ENCODE assay signal across 26 mouse cellular contexts in the genomic region with DNA sequence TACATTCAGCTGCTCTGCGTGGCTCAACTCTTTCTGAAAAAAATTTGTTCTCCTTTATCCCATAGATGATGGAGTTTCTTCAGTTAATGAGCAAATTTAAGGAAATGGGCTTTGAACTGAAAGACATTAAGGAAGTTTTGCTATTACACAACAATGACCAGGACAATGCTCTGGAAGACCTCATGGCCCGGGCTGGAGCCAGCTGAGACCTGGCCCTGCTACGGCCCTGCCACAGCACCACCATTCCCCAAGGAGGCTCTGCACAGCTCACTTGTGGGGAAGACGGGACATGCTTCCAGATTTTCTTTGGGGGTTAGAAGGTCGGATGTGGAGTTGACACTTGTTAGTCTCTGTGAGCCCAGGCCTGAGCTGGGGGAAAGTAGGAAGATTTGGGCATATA. TPM values are rescaled to one million over a fixed set of nuclear protein-coding genes. Genes with fewer than 3 reads are reported as not detected.
DNase-seq lines count a peak whose midpoint lies in the region; ATAC-seq and TF ChIP-seq lines count a peak whose summit lies in the region.
"Had no signal": no experiment of that assay in that cellular context is flagged by ENCODE, and none has a peak within 500 bp of the region (broad histone marks: within the 10 kb centered on the region; RNA-seq: fewer than 3 reads in every experiment).

No protein-coding gene starts in this region.

- H3K9me3 ChIP-seq in kidney, embryonic 15.5 days (replicated peaks) = no peaks in the 10 kb centered on the region
- no peaks in the 10 kb centered on the region for H3K9me3 ChIP-seq in liver, embryonic 14.5 days (ENCODE audit: control insufficient read depth, low read length)
- H3K9me3 ChIP-seq: embryonic facial prominence, embryonic 13.5 days; forebrain, embryonic 12.5 days; hindbrain, embryonic 12.5 days; intestine, embryonic 15.5 days; limb, embryonic 10.5 days; limb, embryonic 15.5 days; lung, embryonic 15.5 days; midbrain, embryonic 13.5 days; neural tube, embryonic 13.5 days had no signal

- intact Hi-C loops in left cerebral cortex, postnatal 25 days (cut with DNase I) = no loop called here

- no peak overlapping the region for H3K9ac ChIP-seq in kidney, embryonic 15.5 days
- H3K9ac ChIP-seq in liver, embryonic 14.5 days (replicated peaks) = peak overlapping the region; percentile 65
- H3K9ac ChIP-seq: embryonic facial prominence, embryonic 13.5 days; forebrain, embryonic 12.5 days; forebrain, postnatal 0 days; hindbrain, embryonic 12.5 days; intestine, embryonic 15.5 days; limb, embryonic 15.5 days; lung, embryonic 15.5 days; midbrain, embryonic 13.5 days; neural tube, embryonic 13.5 days had no signal

- no peak for TF ChIP-seq POLR2A in kidney, adult 2 months (IDR thresholded peaks at IDR 0.05; ENCODE audit: low read depth, low read length)

- no peak overlapping the region for H3K27ac ChIP-seq in kidney, adult 2 months (ENCODE audit: insufficient read depth, low read depth, low read length)
- H3K27ac ChIP-seq in kidney, embryonic 15.5 days = no peak overlapping the region
- H3K27ac ChIP-seq in liver, embryonic 14.5 days = peak overlapping the region; percentile 99
- H3K27ac ChIP-seq: embryonic facial prominence, embryonic 13.5 days; forebrain, embryonic 12.5 days; hindbrain, embryonic 12.5 days; hindbrain, postnatal 0 days; intestine, embryonic 15.5 days; limb, embryonic 10.5 days; limb, embryonic 15.5 days; lung, embryonic 15.5 days; midbrain, embryonic 13.5 days; neural tube, embryonic 13.5 days had no signal

- DNase-seq in heart, adult 11 months = peak; percentile 93
- no peak for DNase-seq in heart, adult 9 months (ENCODE audit: low spot score in 2 of 2)
- DNase-seq in kidney, adult 2 months = peak; percentile 21
- no peak for DNase-seq in liver, embryonic 14.5 days (ENCODE audit: low read depth in 3 of 3, low spot score in 3 of 3)
- no peak for DNase-seq in left cerebral cortex, postnatal 25 days (ENCODE audit: low spot score in 2 of 2)
- DNase-seq: adrenal gland, adult 2 months; adrenal gland, postnatal 36 days; B cell, adult 2 months; cerebellum, adult 18-20 months; cerebellum, postnatal 10 days; forebrain, postnatal 0 days; kidney, postnatal 4 days; layer of hippocampus, postnatal 36 days had no signal

- no peak for TF ChIP-seq CTCF in kidney, adult 2 months (conservative IDR thresholded peaks at IDR 0.05; ENCODE audit: insufficient read depth, insufficient read length, low read depth, low read length)
- no peak for TF ChIP-seq CTCF in liver, embryonic 14.5 days (IDR thresholded peaks at IDR 0.05; ENCODE audit: low read depth)

- 50% methylated on average over 5 of the region's 5 CpGs for WGBS in kidney, adult 2 months
- 79% methylated on average over 5 of the region's 5 CpGs for WGBS in kidney, embryonic 15.5 days
- 81% methylated on average over 5 of the region's 5 CpGs for WGBS in liver, embryonic 14.5 days (ENCODE audit: insufficient replicate concordance)

- no peak overlapping the region for H3K4me3 ChIP-seq in kidney, adult 2 months (ENCODE audit: insufficient read depth, low read depth, low read length)
- H3K4me3 ChIP-seq in kidney, embryonic 15.5 days (replicated peaks) = no peak overlapping the region
- H3K4me3 ChIP-seq in liver, embryonic 14.5 days (ENCODE audit: insufficient read depth in 1 of 2, low read depth in 2 of 2, low read length in 2 of 2) = peak overlapping the region; percentile 52 to 59
- H3K4me3 ChIP-seq: embryonic facial prominence, embryonic 13.5 days; forebrain, embryonic 12.5 days; hindbrain, embryonic 12.5 days; intestine, embryonic 15.5 days; limb, embryonic 10.5 days; limb, embryonic 15.5 days; lung, embryonic 15.5 days; midbrain, embryonic 13.5 days; neural tube, embryonic 13.5 days had no signal

- peaks cover 2% of the 10 kb centered on the region; the same call in 1 of the 2 replicates for H3K4me1 ChIP-seq in kidney, adult 2 months (ENCODE audit: control insufficient read depth, insufficient read depth, low read length)
- H3K4me1 ChIP-seq in kidney, embryonic 15.5 days = no peaks in the 10 kb centered on the region
- peaks cover 28 to 29% of the 10 kb centered on the region in 2 experiments for H3K4me1 ChIP-seq in liver, embryonic 14.5 days (replicated peaks; ENCODE audit: control insufficient read depth in 2 of 2, insufficient read depth in 2 of 2, low read length in 1 of 2)
- H3K4me1 ChIP-seq: embryonic facial prominence, embryonic 13.5 days; forebrain, embryonic 12.5 days; hindbrain, embryonic 12.5 days; intestine, embryonic 15.5 days; limb, embryonic 10.5 days; limb, embryonic 15.5 days; lung, embryonic 15.5 days; midbrain, embryonic 13.5 days; neural tube, embryonic 13.5 days had no signal

- no peak overlapping the region for H3K4me2 ChIP-seq in kidney, embryonic 15.5 days
- H3K4me2 ChIP-seq in liver, embryonic 14.5 days (ENCODE audit: low read depth) = peak overlapping the region; percentile 72
- H3K4me2 ChIP-seq: embryonic facial prominence, embryonic 13.5 days; forebrain, embryonic 12.5 days; hindbrain, embryonic 12.5 days; intestine, embryonic 15.5 days; limb, embryonic 15.5 days; lung, embryonic 15.5 days; midbrain, embryonic 13.5 days; neural tube, embryonic 13.5 days had no signal

- H3K36me3 ChIP-seq in kidney, adult 2 months (ENCODE audit: control insufficient read depth, insufficient read depth, low read length) = peaks cover 1% of the 10 kb centered on the region; the same call in 1 of the 2 replicates
- peaks cover 84% of the 10 kb centered on the region for H3K36me3 ChIP-seq in kidney, embryonic 15.5 days
- H3K36me3 ChIP-seq in liver, embryonic 14.5 days (replicated peaks; ENCODE audit: control insufficient read depth, insufficient read depth, low read depth) = peaks cover 51% of the 10 kb centered on the region

- H3K27me3 ChIP-seq in kidney, adult 2 months (replicated peaks; ENCODE audit: control insufficient read depth, insufficient read depth, low read length) = no peaks in the 10 kb centered on the region
- H3K27me3 ChIP-seq in kidney, embryonic 15.5 days = no peaks in the 10 kb centered on the region
- H3K27me3 ChIP-seq in liver, embryonic 14.5 days (ENCODE audit: control insufficient read depth, insufficient read depth, low read length) = no peaks in the 10 kb centered on the region
- H3K27me3 ChIP-seq: embryonic facial prominence, embryonic 13.5 days; forebrain, embryonic 12.5 days; hindbrain, embryonic 12.5 days; intestine, embryonic 15.5 days; limb, embryonic 15.5 days; lung, embryonic 15.5 days; midbrain, embryonic 13.5 days; neural tube, embryonic 13.5 days had no signal

- no peak for ATAC-seq in kidney, embryonic 15.5 days (replicated peaks; ENCODE audit: low FRiP score)
- peak; percentile 63 for ATAC-seq in granulocyte monocyte progenitor cell, adult 5-6 weeks (replicated peaks; ENCODE audit: poor library complexity, severe bottlenecking)
- no peak for ATAC-seq in liver, embryonic 14.5 days (ENCODE audit: insufficient read depth)
- ATAC-seq in frontal cortex, adult (ENCODE audit: low TSS enrichment) = no peak
- ATAC-seq: forebrain, postnatal 0 days; hindbrain, postnatal 0 days; intestine, embryonic 15.5 days; midbrain, embryonic 13.5 days had no signal

- no peak for TF ChIP-seq EP300 in liver, embryonic 14.5 days (IDR thresholded peaks at IDR 0.05; ENCODE audit: low read depth)

RNA-seq across cellular contexts. Expression of gene Ubap1, which starts 39.8 kb away (rescaled TPM):
- polyA plus RNA-seq in kidney, adult 2 months (2012; rRNA removed) = 38.8 and 40.4 TPM in 2 replicates
- 62.3 and 63.0 TPM in 2 replicates for polyA plus RNA-seq in kidney, embryonic 15.5 days (2015; fragmentation: Nextera tagmentation; extraction: Ambion mirVana)
- 16.7 and 35.6 TPM in 2 replicates for total RNA-seq in granulocyte monocyte progenitor cell, adult 5-6 weeks (2014; fragmentation: Nextera tagmentation)
- total RNA-seq in granulocyte monocyte progenitor cell, adult 5-6 weeks (2017) = 20.5 and 28.2 TPM in 2 replicates
- polyA plus RNA-seq in liver, embryonic 14.5 days (2012; rRNA removed) = 12.4 and 16.9 TPM in 2 replicates
- 21.4 and 24.4 TPM in 2 replicates for polyA plus RNA-seq in liver, embryonic 14.5 days (2014; fragmentation: Nextera tagmentation; extraction: Ambion mirVana)
- total RNA-seq in left cerebral cortex, postnatal 25 days (2021) = 10 to 100 TPM; 47.5 to 48.4 TPM

Comparison
In these comparisons a context has a peak if more than half of its experiments do, and no peak if none do; other contexts are left out.
1. DNase-seq: peak in heart, adult 11 months (single experiment) and kidney, adult 2 months (single experiment); none in heart, adult 9 months (0 of 2), liver, embryonic 14.5 days (0 of 3) and left cerebral cortex, postnatal 25 days (0 of 2).
2. H3K4me3 ChIP-seq: peak in liver, embryonic 14.5 days (2 of 2); none in kidney, adult 2 months (single experiment) and kidney, embryonic 15.5 days (single experiment).